Mouse (Mus musculus) forebrain, embryonic 11.5 days (tissue): ENCODE results near the gene Pkm. TPM values are rescaled to one million over a fixed set of nuclear protein-coding genes. Genes with fewer than 3 reads are reported as not detected.

ENCODE experiments used
- ATAC-seq: fragments of 200-750 bp; cut with Nextera tagmentation; replicated peaks from 2 replicates; pipeline ENCODE4 v1.8.0; 2017; ENCODE audit warnings: moderate TSS enrichment; ENCODE audit not compliant: low FRiP score
- DNase-seq: peaks from one replicate; pipeline ENCODE4 v3.0.0-alpha.2; 2017; ENCODE audit warnings: low spot score
- H3K27ac ChIP-seq: fragments of 300-500 bp; sonication (generic); 2 replicates; pipeline ENCODE4 v1.5.1; 2014; ENCODE audit warnings: low read depth, low read length
- H3K27me3 ChIP-seq: fragments of 300-500 bp; sonication (generic); 2 replicates; pipeline ENCODE4 v1.6.1; 2014; ENCODE audit warnings: mild to moderate bottlenecking, low read length, mixed read lengths; ENCODE audit not compliant: control insufficient read depth, insufficient read depth
- H3K36me3 ChIP-seq: fragments of 300-500 bp; sonication (generic); 2 replicates; pipeline ENCODE4 v1.6.1; 2014; ENCODE audit warnings: mild to moderate bottlenecking, low read length, moderate library complexity, mixed read lengths; ENCODE audit not compliant: control insufficient read depth, insufficient read depth
- H3K4me1 ChIP-seq: fragments of 300-500 bp; sonication (generic); replicated peaks from 2 replicates; pipeline ENCODE4 v1.6.1; 2014; ENCODE audit warnings: low read length, mixed read lengths; ENCODE audit not compliant: control insufficient read depth, insufficient read depth
- H3K4me2 ChIP-seq: fragments of 300-500 bp; sonication (generic); 2 replicates; pipeline ENCODE4 v1.6.1; 2014; ENCODE audit warnings: low read depth, mild to moderate bottlenecking, low read length, moderate library complexity, mixed read lengths; ENCODE audit not compliant: severe bottlenecking
- H3K4me3 ChIP-seq: fragments of 300-500 bp; sonication (generic); 2 replicates; pipeline ENCODE4 v1.5.1; 2014; ENCODE audit warnings: low read depth, low read length
- H3K9ac ChIP-seq: fragments of 300-500 bp; sonication (generic); 2 replicates; pipeline ENCODE4 v1.6.1; 2014; ENCODE audit warnings: low read length
- H3K9me3 ChIP-seq: fragments of 300-500 bp; sonication (generic); 2 replicates; pipeline ENCODE4 v1.6.1; 2016; ENCODE audit warnings: low read length, mixed read lengths; ENCODE audit not compliant: control insufficient read depth
- WGBS: fragments of 180-500 bp; shearing (Covaris S2); extraction: QIAGEN DNeasy Blood & Tissue Kit; methylation state at CpG from one replicate; pipeline ENCODE4 v1.1.7; 2014; 5-methylcytosine and 5-hydroxymethylcytosine counted together
- polyA plus RNA-seq: library from polyadenylated mRNA; unstranded; fragments of >200 nt; fragmentation: Nextera tagmentation; extraction: Ambion mirVana; gene quantifications from 2 replicates; pipeline ENCODE4 v1.2.1, GENCODE M21; 2014

Gene Pkm
- polyA plus RNA-seq, 1 experiment from 2014 or later = 2,195 TPM

DNA sequence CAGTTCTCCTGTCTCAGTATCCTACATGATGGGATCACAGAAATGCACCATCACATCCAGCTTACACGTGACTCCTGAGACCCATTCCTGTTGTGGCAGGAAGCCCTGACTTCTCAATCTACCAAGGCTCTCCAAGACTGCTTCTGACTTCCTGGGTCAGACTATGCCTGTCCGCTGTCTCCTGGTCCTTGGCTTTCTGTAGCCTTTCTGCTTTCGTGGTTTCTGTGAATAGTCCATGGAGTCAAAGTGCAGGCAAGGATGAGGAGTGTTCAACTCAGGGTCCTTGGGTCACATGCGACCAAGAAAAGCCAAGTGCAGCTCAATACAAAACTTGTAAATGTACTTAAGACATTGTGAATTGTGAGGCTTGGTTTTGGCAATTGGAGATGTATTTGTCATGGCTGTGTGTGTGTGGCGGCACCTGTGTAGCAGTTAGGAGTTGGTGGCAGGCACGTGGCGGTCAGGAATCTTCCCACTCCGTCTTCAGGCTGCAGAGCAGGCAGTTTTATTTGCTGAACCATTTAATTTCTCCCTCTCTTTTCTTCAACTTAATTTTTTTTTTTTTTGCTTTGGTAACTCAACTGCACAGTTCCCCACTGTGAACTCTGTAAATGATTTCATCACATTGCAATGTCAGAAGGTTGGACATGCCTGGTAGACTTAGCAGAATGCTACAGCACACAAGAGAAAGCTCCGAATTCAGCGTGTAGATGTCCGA is 71.6 kb downstream of the Pkm start:
- H3K9ac ChIP-seq = no peak overlapping the region
- H3K27me3 ChIP-seq = no peaks in the 10 kb centered on the region
- H3K27ac ChIP-seq = no peak overlapping the region
- H3K4me1 ChIP-seq = peaks cover 3% of the 10 kb centered on the region; the same call in 1 of the 2 replicates
- no peak for ATAC-seq
- DNase-seq = no peak
- no peaks in the 10 kb centered on the region for H3K9me3 ChIP-seq
- H3K36me3 ChIP-seq = no peaks in the 10 kb centered on the region
- H3K4me2 ChIP-seq = no peak overlapping the region
- WGBS = 86% methylated on average over 11 of the region's 11 CpGs
- H3K4me3 ChIP-seq = no peak overlapping the region

Other genes starting within 250 kb of the Pkm start
- gene Arih1, start 169.8 kb upstream of the Pkm start, polyA plus RNA-seq = 22.8 and 27.1 TPM in 2 replicates
- 44.2 and 44.5 TPM in 2 replicates for gene Hexa, start 116.8 kb upstream of the Pkm start, polyA plus RNA-seq
- not detected in 2 replicates for gene Tmem202, start 116.5 kb upstream of the Pkm start, polyA plus RNA-seq
- 8.3 and 9.6 TPM in 2 replicates for gene Celf6, start 78.5 kb upstream of the Pkm start, polyA plus RNA-seq
- 77.3 and 85.4 TPM in 2 replicates for gene Parp6, start 39.1 kb upstream of the Pkm start, polyA plus RNA-seq
- 0.40 and 0.48 TPM in 2 replicates for gene Gramd2, start 23.8 kb downstream of the Pkm start, polyA plus RNA-seq
- 16.0 and 19.8 TPM in 2 replicates for gene Senp8, start 94.3 kb downstream of the Pkm start, polyA plus RNA-seq
- gene Myo9a, start 94.5 kb downstream of the Pkm start, polyA plus RNA-seq = 18.4 and 19.2 TPM in 2 replicates